Mouse (Mus musculus): Measurements from ENCODE around the gene Cacng7. TPM values are rescaled to one million over a fixed set of nuclear protein-coding genes. Genes with fewer than 3 reads are reported as not detected.

The Cacng7 gene
- polyA plus RNA-seq, 1 experiment from 2014 or later = 4.6 TPM

GRCm38 (mm10) chr7:3386036-3386730, 53.4 kb downstream of the Cacng7 start:
- no peaks in the 10 kb centered on the region for H3K27me3 ChIP-seq (ENCODE audit: control insufficient read depth, insufficient read depth, low read length)
- H3K9ac ChIP-seq (ENCODE audit: low read depth, low read length) = no peak overlapping the region
- H3K36me3 ChIP-seq (ENCODE audit: control insufficient read depth, insufficient read depth, low read length) = no peaks in the 10 kb centered on the region
- H3K4me1 ChIP-seq (replicated peaks; ENCODE audit: control insufficient read depth, insufficient read depth, low read length) = no peaks in the 10 kb centered on the region
- ATAC-seq (ENCODE audit: low FRiP score) (no peak), DNase-seq (ENCODE audit: low spot score) (no peak)
- H3K4me2 ChIP-seq (replicated peaks; ENCODE audit: low read depth, low read length) = no peak overlapping the region
- H3K9me3 ChIP-seq (ENCODE audit: control insufficient read depth, low read length) = no peaks in the 10 kb centered on the region
- no peak overlapping the region for H3K27ac ChIP-seq (ENCODE audit: low read depth, low read length)
- 84% methylated on average over 6 of the region's 6 CpGs for WGBS
- H3K4me3 ChIP-seq (ENCODE audit: low read depth, low read length) = no peak overlapping the region

- ATAC-seq (ENCODE audit: low FRiP score) = no peak
- H3K4me2 ChIP-seq (replicated peaks; ENCODE audit: low read depth, low read length) = no peak overlapping the region
Measured at GRCm38 (mm10) chr7:3387761-3388160, 55.0 kb downstream of the Cacng7 start.

GRCm38 (mm10) chr7:3388885-3389284, 56.1 kb downstream of the Cacng7 start:
- H3K9me3 ChIP-seq (ENCODE audit: control insufficient read depth, low read length) = no peaks in the 10 kb centered on the region
- no peak for ATAC-seq (ENCODE audit: low FRiP score)
- H3K4me1 ChIP-seq (replicated peaks; ENCODE audit: control insufficient read depth, insufficient read depth, low read length) = no peaks in the 10 kb centered on the region
- H3K9ac ChIP-seq (ENCODE audit: low read depth, low read length) = no peak overlapping the region
- H3K36me3 ChIP-seq (ENCODE audit: control insufficient read depth, insufficient read depth, low read length) = no peaks in the 10 kb centered on the region
- WGBS = 72% methylated on average over 6 of the region's 6 CpGs
- no peak overlapping the region for H3K4me2 ChIP-seq (replicated peaks; ENCODE audit: low read depth, low read length)
- H3K27me3 ChIP-seq (ENCODE audit: control insufficient read depth, insufficient read depth, low read length) = no peaks in the 10 kb centered on the region
- no peak overlapping the region for H3K27ac ChIP-seq (ENCODE audit: low read depth, low read length)
- DNase-seq (ENCODE audit: low spot score) = no peak
- no peak overlapping the region for H3K4me3 ChIP-seq (ENCODE audit: low read depth, low read length)

More at GRCm38 (mm10) chr7:3387761-3388160, 55.0 kb downstream of the Cacng7 start:
- no peak overlapping the region for H3K27ac ChIP-seq (ENCODE audit: low read depth, low read length)
- no peak for DNase-seq (ENCODE audit: low spot score)
- no peaks in the 10 kb centered on the region for H3K4me1 ChIP-seq (replicated peaks; ENCODE audit: control insufficient read depth, insufficient read depth, low read length)
- H3K9me3 ChIP-seq (ENCODE audit: control insufficient read depth, low read length) = no peaks in the 10 kb centered on the region
- no peaks in the 10 kb centered on the region for H3K36me3 ChIP-seq (ENCODE audit: control insufficient read depth, insufficient read depth, low read length)
- H3K9ac ChIP-seq (ENCODE audit: low read depth, low read length) = no peak overlapping the region
- H3K27me3 ChIP-seq (ENCODE audit: control insufficient read depth, insufficient read depth, low read length) = no peaks in the 10 kb centered on the region
- 90% methylated on average over 16 of the region's 18 CpGs for WGBS
- H3K4me3 ChIP-seq (ENCODE audit: low read depth, low read length) = no peak overlapping the region

GRCm38 (mm10) chr7:3389444-3390412, 57.0 kb downstream of the Cacng7 start:
- H3K27me3 ChIP-seq (ENCODE audit: control insufficient read depth, insufficient read depth, low read length) = no peaks in the 10 kb centered on the region
- H3K9ac ChIP-seq (ENCODE audit: low read depth, low read length) = peak overlapping the region; percentile 7; the same call in 1 of the 2 replicates
- H3K4me3 ChIP-seq (ENCODE audit: low read depth, low read length) = peak overlapping the region; percentile 31
- no peaks in the 10 kb centered on the region for H3K4me1 ChIP-seq (replicated peaks; ENCODE audit: control insufficient read depth, insufficient read depth, low read length)
- no peaks in the 10 kb centered on the region for H3K9me3 ChIP-seq (ENCODE audit: control insufficient read depth, low read length)
- peak; percentile 72 for DNase-seq (ENCODE audit: low spot score)
- H3K27ac ChIP-seq (ENCODE audit: low read depth, low read length) = no peak overlapping the region
- ATAC-seq (ENCODE audit: low FRiP score) = peak; percentile 61
- no peaks in the 10 kb centered on the region for H3K36me3 ChIP-seq (ENCODE audit: control insufficient read depth, insufficient read depth, low read length)
- 6% methylated on average over 13 of the region's 17 CpGs for WGBS
- peak overlapping the region; percentile 70 for H3K4me2 ChIP-seq (replicated peaks; ENCODE audit: low read depth, low read length)

- H3K4me2 ChIP-seq (replicated peaks; ENCODE audit: low read depth, low read length) = peak within 1 kb of the TSS; percentile 70
- H3K4me3 ChIP-seq (ENCODE audit: low read depth, low read length) = peak within 1 kb of the TSS; percentile 31
- 0% methylated on average over 7 of the region's 7 CpGs for WGBS
- no peaks in the 10 kb centered on the region for H3K36me3 ChIP-seq (ENCODE audit: control insufficient read depth, insufficient read depth, low read length)
- H3K9me3 ChIP-seq (ENCODE audit: control insufficient read depth, low read length) = no peaks in the 10 kb centered on the region
- H3K4me1 ChIP-seq (replicated peaks; ENCODE audit: control insufficient read depth, insufficient read depth, low read length) = no peaks in the 10 kb centered on the region
- no peaks in the 10 kb centered on the region for H3K27me3 ChIP-seq (ENCODE audit: control insufficient read depth, insufficient read depth, low read length)
- H3K27ac ChIP-seq (ENCODE audit: low read depth, low read length) = no peak within 1 kb of the TSS
- DNase-seq (ENCODE audit: low spot score) = peak; percentile 64
- peak within 1 kb of the TSS; percentile 53 for H3K9ac ChIP-seq (ENCODE audit: low read depth, low read length)
- ATAC-seq (ENCODE audit: low FRiP score) = peak; percentile 39; the same call in 1 of the 2 replicates
Measured at GRCm38 (mm10) chr7:3390413-3391080, 57.8 kb downstream of the Cacng7 start, which contains the start of gene Cacng8. TSS of gene Cacng8 (plus strand) at chr7:3390683.

- DNase-seq (ENCODE audit: low spot score) = peak; percentile 26
- Histone ChIP-seq H3K4me1 (replicated peaks; ENCODE audit: control insufficient read depth, insufficient read depth, low read length) (no peaks in the 10 kb centered on the region), H3K36me3 (ENCODE audit: control insufficient read depth, insufficient read depth, low read length) (no peaks in the 10 kb centered on the region), H3K4me2 (replicated peaks; ENCODE audit: low read depth, low read length) (peak overlapping the region; percentile 70), H3K27ac (ENCODE audit: low read depth, low read length) (no peak overlapping the region), H3K9ac (ENCODE audit: low read depth, low read length) (peak overlapping the region; percentile 53), H3K9me3 (ENCODE audit: control insufficient read depth, low read length) (no peaks in the 10 kb centered on the region), H3K27me3 (ENCODE audit: control insufficient read depth, insufficient read depth, low read length) (no peaks in the 10 kb centered on the region), H3K4me3 (ENCODE audit: low read depth, low read length) (peak overlapping the region; percentile 31)
- 3% methylated on average over 12 of the region's 12 CpGs for WGBS
- peak; percentile 43 for ATAC-seq (ENCODE audit: low FRiP score)
Measured at GRCm38 (mm10) chr7:3391081-3391451, 58.3 kb downstream of the Cacng7 start.

- no peaks in the 10 kb centered on the region for H3K9me3 ChIP-seq (ENCODE audit: control insufficient read depth, low read length)
- H3K4me1 ChIP-seq (replicated peaks; ENCODE audit: control insufficient read depth, insufficient read depth, low read length) = no peaks in the 10 kb centered on the region
- H3K27ac ChIP-seq (ENCODE audit: low read depth, low read length) = no peak overlapping the region
- no peak overlapping the region for H3K9ac ChIP-seq (ENCODE audit: low read depth, low read length)
- no peaks in the 10 kb centered on the region for H3K27me3 ChIP-seq (ENCODE audit: control insufficient read depth, insufficient read depth, low read length)
- no peak overlapping the region for H3K4me3 ChIP-seq (ENCODE audit: low read depth, low read length)
- ATAC-seq (ENCODE audit: low FRiP score) (peak; percentile 69), DNase-seq (ENCODE audit: low spot score) (peak; percentile 52)
- peak overlapping the region; percentile 70; the same call in 1 of the 2 replicates for H3K4me2 ChIP-seq (replicated peaks; ENCODE audit: low read depth, low read length)
- no peaks in the 10 kb centered on the region for H3K36me3 ChIP-seq (ENCODE audit: control insufficient read depth, insufficient read depth, low read length)
- WGBS = 9% methylated on average over 4 of the region's 4 CpGs
Measured at GRCm38 (mm10) chr7:3391809-3392208, 59.1 kb downstream of the Cacng7 start.

GRCm38 (mm10) chr7:3397355-3397754, 64.6 kb downstream of the Cacng7 start:
- H3K27me3 ChIP-seq (ENCODE audit: control insufficient read depth, insufficient read depth, low read length) = no peaks in the 10 kb centered on the region
- H3K4me3 ChIP-seq (ENCODE audit: low read depth, low read length) = no peak overlapping the region
- H3K4me1 ChIP-seq (replicated peaks; ENCODE audit: control insufficient read depth, insufficient read depth, low read length) = no peaks in the 10 kb centered on the region
- no peak overlapping the region for H3K27ac ChIP-seq (ENCODE audit: low read depth, low read length)
- ATAC-seq (ENCODE audit: low FRiP score) (peak; percentile 48), DNase-seq (ENCODE audit: low spot score) (no peak)
- H3K4me2 ChIP-seq (replicated peaks; ENCODE audit: low read depth, low read length) = no peak overlapping the region
- WGBS = 63% methylated on average over 9 of the region's 10 CpGs
- no peak overlapping the region for H3K9ac ChIP-seq (ENCODE audit: low read depth, low read length)
- H3K9me3 ChIP-seq (ENCODE audit: control insufficient read depth, low read length) = no peaks in the 10 kb centered on the region
- no peaks in the 10 kb centered on the region for H3K36me3 ChIP-seq (ENCODE audit: control insufficient read depth, insufficient read depth, low read length)
